Comparison of ENCODE assay signal across 8 mouse cellular contexts in the genomic region with DNA sequence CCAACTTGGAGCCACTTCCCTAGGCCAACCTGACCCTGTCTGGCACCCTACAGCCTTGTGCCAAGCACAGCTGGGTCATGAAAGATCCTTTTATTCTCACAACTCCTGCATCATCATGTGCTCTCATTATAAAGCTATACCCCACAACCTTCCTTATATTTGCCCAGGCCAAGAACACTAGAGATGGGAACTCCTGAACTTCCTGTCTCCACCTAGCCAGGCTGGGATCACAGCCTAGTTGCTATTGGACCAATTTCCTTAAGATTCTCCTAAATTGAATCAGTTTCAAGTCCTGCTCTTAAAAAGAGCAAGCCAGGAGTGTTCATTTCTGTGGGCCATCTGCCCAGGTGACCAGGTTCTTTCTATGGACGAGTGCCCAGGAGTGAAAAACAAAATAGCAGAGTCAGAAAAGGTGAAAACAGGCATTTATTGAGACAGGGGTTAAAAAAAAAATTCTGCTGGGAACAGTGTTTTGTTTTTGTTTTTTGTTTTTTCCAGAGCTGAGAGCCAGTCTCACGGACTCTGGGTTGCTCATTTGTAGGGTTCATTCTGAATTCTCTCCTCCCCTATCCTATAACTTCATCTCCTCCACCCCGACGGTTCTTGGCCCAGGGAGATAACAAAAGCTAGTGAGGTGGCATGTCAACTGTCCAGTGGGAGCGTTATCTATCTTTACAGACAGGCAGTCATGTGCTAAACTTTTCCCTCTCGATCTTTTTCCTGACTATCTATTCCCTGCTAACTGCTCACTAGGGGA. TPM values are rescaled to one million over a fixed set of nuclear protein-coding genes. Genes with fewer than 3 reads are reported as not detected.
A peak's percentile ranks its signal among the peaks of the same experiment; 100 is the strongest.
DNase-seq lines count a peak whose midpoint lies in the region; ATAC-seq and TF ChIP-seq lines count a peak whose summit lies in the region.

No protein-coding gene starts in this region.

- peak overlapping the region; percentile 93 for H3K27ac ChIP-seq in heart, embryonic 10.5 days
- H3K27ac ChIP-seq in CH12.LX (ENCODE audit: insufficient read depth, low read depth), result peak overlapping the region; percentile 2; the same call in 1 of the 2 replicates
- H3K27ac ChIP-seq in limb, embryonic 13.5 days, result peak overlapping the region; percentile 63; the same call in 1 of the 2 replicates
- peak overlapping the region; percentile 92 for H3K27ac ChIP-seq in neural tube, embryonic 15.5 days (replicated peaks)

- no peak for TF ChIP-seq CTCF in CH12.LX (conservative IDR thresholded peaks at IDR 0.05 in 1 of 2, IDR thresholded peaks at IDR 0.05 in 1 of 2; ENCODE audit: low read depth in 2 of 2, low read length in 2 of 2)

- dilution Hi-C loops in CH12.LX (cut with MboI; ENCODE audit: extremely low pct_ligation_motif_present, extremely low pct_unique_long_range_greater_than_20kb, low sequenced_read_pairs), result no loop called here

- no peaks in the 10 kb centered on the region for H3K36me3 ChIP-seq in heart, embryonic 10.5 days
- peaks cover 0 to 3% of the 10 kb centered on the region in 2 experiments for H3K36me3 ChIP-seq in CH12.LX (replicated peaks in 1 of 2; ENCODE audit: control insufficient read depth in 1 of 2, insufficient read depth in 1 of 2, low read length in 1 of 2)
- no peaks in the 10 kb centered on the region for H3K36me3 ChIP-seq in limb, embryonic 13.5 days
- no peaks in the 10 kb centered on the region for H3K36me3 ChIP-seq in neural tube, embryonic 15.5 days

- 7% methylated on average over 6 of the region's 6 CpGs for WGBS in heart, embryonic 10.5 days
- WGBS in limb, embryonic 13.5 days, result 14% methylated on average over 6 of the region's 6 CpGs
- 17% methylated on average over 6 of the region's 6 CpGs for WGBS in neural tube, embryonic 15.5 days

- no peak for TF ChIP-seq POLR2A in CH12.LX (IDR thresholded peaks at IDR 0.05; ENCODE audit: low read depth, low read length)

- H3K4me1 ChIP-seq in heart, embryonic 10.5 days, result peaks cover 29% of the 10 kb centered on the region
- peaks cover 0 to 35% of the 10 kb centered on the region in 2 experiments; a peak in 2 of 4 replicates for H3K4me1 ChIP-seq in CH12.LX (ENCODE audit: control insufficient read depth in 1 of 2, insufficient read depth in 2 of 2)
- H3K4me1 ChIP-seq in limb, embryonic 13.5 days, result peaks cover 23% of the 10 kb centered on the region
- peaks cover 27% of the 10 kb centered on the region for H3K4me1 ChIP-seq in neural tube, embryonic 15.5 days

- peaks cover 41% of the 10 kb centered on the region for H3K79me2 ChIP-seq in CH12.LX (replicated peaks; ENCODE audit: control insufficient read depth, extremely low read depth, insufficient read depth, poor library complexity, severe bottlenecking)

- no peak for TF ChIP-seq EP300 in CH12.LX (IDR thresholded peaks at IDR 0.05; ENCODE audit: low read length)

- no peak for TF ChIP-seq RAD21 in CH12.LX (IDR thresholded peaks at IDR 0.05; ENCODE audit: low read depth, low read length)

- H3K9ac ChIP-seq in CH12.LX (ENCODE audit: insufficient read depth, low read depth), result peak overlapping the region; percentile 88
- peak overlapping the region; percentile 95 for H3K9ac ChIP-seq in limb, embryonic 13.5 days
- peak overlapping the region; percentile 83 for H3K9ac ChIP-seq in neural tube, embryonic 15.5 days (replicated peaks)

- peak overlapping the region; percentile 85 for H3K4me2 ChIP-seq in CH12.LX (ENCODE audit: insufficient read depth, low read depth, poor library complexity, severe bottlenecking)
- peak overlapping the region; percentile 83 for H3K4me2 ChIP-seq in limb, embryonic 13.5 days (replicated peaks)
- H3K4me2 ChIP-seq in neural tube, embryonic 15.5 days, result peak overlapping the region; percentile 82

- DNase-seq in heart, embryonic 10.5 days (ENCODE audit: low spot score), result no peak
- no peak for DNase-seq in heart, postnatal 4 days
- DNase-seq in CH12.LX (ENCODE audit: extremely low read depth), result no peak
- DNase-seq in right cerebral cortex, postnatal 14 days, result no peak
- DNase-seq in right cerebral cortex, postnatal 25 days, result no peak

- in situ Hi-C loops in CH12.LX (cut with MboI; ENCODE audit: low pct_ligation_motif_present, low pct_unique_long_range_greater_than_20kb, low sequenced_read_pairs), result no loop called here

- H3K27me3 ChIP-seq in heart, embryonic 10.5 days (ENCODE audit: insufficient read depth, poor library complexity, severe bottlenecking), result no peaks in the 10 kb centered on the region
- H3K27me3 ChIP-seq in CH12.LX (replicated peaks), result no peaks in the 10 kb centered on the region
- H3K27me3 ChIP-seq in limb, embryonic 13.5 days, result no peaks in the 10 kb centered on the region
- no peaks in the 10 kb centered on the region for H3K27me3 ChIP-seq in neural tube, embryonic 15.5 days (replicated peaks)

- H3K9me3 ChIP-seq in heart, embryonic 10.5 days, result no peaks in the 10 kb centered on the region
- no peaks in the 10 kb centered on the region for H3K9me3 ChIP-seq in CH12.LX (replicated peaks; ENCODE audit: low read length)
- no peaks in the 10 kb centered on the region for H3K9me3 ChIP-seq in limb, embryonic 13.5 days
- no peaks in the 10 kb centered on the region for H3K9me3 ChIP-seq in neural tube, embryonic 15.5 days (replicated peaks)

- peak overlapping the region; percentile 93 for H3K4me3 ChIP-seq in heart, embryonic 10.5 days
- peak overlapping the region; percentile 58 to 87 (median 85) for H3K4me3 ChIP-seq in CH12.LX (replicated peaks in 1 of 3; ENCODE audit: low read depth in 2 of 3, low read length in 2 of 3, poor library complexity in 1 of 3)
- peak overlapping the region; percentile 90 for H3K4me3 ChIP-seq in limb, embryonic 13.5 days
- peak overlapping the region; percentile 58 for H3K4me3 ChIP-seq in neural tube, embryonic 15.5 days (replicated peaks)

- ATAC-seq in erythroblast, adult 5-6 weeks (replicated peaks; ENCODE audit: low FRiP score, poor library complexity, severe bottlenecking), result peak; percentile 79
- ATAC-seq in limb, embryonic 13.5 days (ENCODE audit: low FRiP score, low read depth), result no peak
- no peak for ATAC-seq in neural tube, embryonic 15.5 days (ENCODE audit: low FRiP score)

TF ChIP-seq in CH12.LX, 34 proteins besides CTCF, POLR2A, EP300 and RAD21:
- TF ChIP-seq ZNF384 (IDR thresholded peaks at IDR 0.05; ENCODE audit: low read depth, low read length) (no peak), SMC3 (IDR thresholded peaks at IDR 0.05; ENCODE audit: low read depth, low read length) (no peak), MEF2A (IDR thresholded peaks at IDR 0.05; ENCODE audit: borderline replicate concordance, low read depth, low read length) (no peak), CHD1 (IDR thresholded peaks at IDR 0.05; ENCODE audit: low read depth, low read length) (peak; percentile 83; the same call in 1 of the 2 replicates), BHLHE40 (IDR thresholded peaks at IDR 0.05; ENCODE audit: low read depth, low read length) (no peak), PAX5 (IDR thresholded peaks at IDR 0.05; ENCODE audit: low read length) (no peak), JUND (conservative IDR thresholded peaks at IDR 0.05; ENCODE audit: low read depth, low read length) (0 out of 2 replicates have a peak, but pooled peaks have one; percentile 5)

RNA-seq across cellular contexts. Expression of a gene that starts 0.8 kb away (rescaled TPM):
- 21.2 and 25.5 TPM in 2 replicates for polyA plus RNA-seq in heart, embryonic 10.5 days (2016; fragmentation: Nextera tagmentation; extraction: Ambion mirVana)
- 10 to 100 TPM; 19.4 to 23.5 TPM for total RNA-seq in heart, postnatal 4 days (2021)
- total RNA-seq in CH12.LX (2012; rRNA removed) (26.4 and 26.7 TPM in 2 replicates), CH12.LX (2014; rRNA removed) (19.3 and 20.1 TPM in 2 replicates)
- polyA plus RNA-seq in CH12.LX (2012; ENCODE audit: insufficient read length, low read depth), result 31.6 and 34.4 TPM in 2 replicates
- 15.7 and 43.2 TPM in 2 replicates for total RNA-seq in erythroblast, adult 5-6 weeks (2015; ENCODE audit: low replicate concordance)
- 40.7 and 47.1 TPM in 2 replicates for total RNA-seq in erythroblast, adult 5-6 weeks (2017; ENCODE audit: low replicate concordance)
- polyA plus RNA-seq in limb, embryonic 13.5 days (2015; fragmentation: Nextera tagmentation; extraction: Ambion mirVana), result 25.8 and 26.6 TPM in 2 replicates
- polyA plus RNA-seq in neural tube, embryonic 15.5 days (2015; fragmentation: Nextera tagmentation; extraction: Ambion mirVana), result 38.9 and 42.0 TPM in 2 replicates

RNA-seq across cellular contexts. Expression of a gene that starts 26.2 kb away (rescaled TPM):
- 4.4 and 4.8 TPM in 2 replicates for polyA plus RNA-seq in heart, embryonic 10.5 days (2016; fragmentation: Nextera tagmentation; extraction: Ambion mirVana)
- 1 to 10 TPM; 4.4 to 4.6 TPM for total RNA-seq in heart, postnatal 4 days (2021)
- 3.7 and 4.3 TPM in 2 replicates for total RNA-seq in CH12.LX (2012; rRNA removed)
- total RNA-seq in CH12.LX (2014; rRNA removed), result 2.8 and 3.3 TPM in 2 replicates
- 2.6 and 2.8 TPM in 2 replicates for polyA plus RNA-seq in CH12.LX (2012; ENCODE audit: insufficient read length, low read depth)
- total RNA-seq in erythroblast, adult 5-6 weeks (2015; ENCODE audit: low replicate concordance), result 0.96 and 2.3 TPM in 2 replicates
- total RNA-seq in erythroblast, adult 5-6 weeks (2017; ENCODE audit: low replicate concordance), result 1.3 and 2.0 TPM in 2 replicates
- polyA plus RNA-seq in limb, embryonic 13.5 days (2015; fragmentation: Nextera tagmentation; extraction: Ambion mirVana), result 6.7 and 7.0 TPM in 2 replicates
- polyA plus RNA-seq in neural tube, embryonic 15.5 days (2015; fragmentation: Nextera tagmentation; extraction: Ambion mirVana), result 14.9 and 16.4 TPM in 2 replicates

RNA-seq across cellular contexts. Expression of a gene that starts 46.0 kb away (rescaled TPM):
- 30.9 and 35.7 TPM in 2 replicates for polyA plus RNA-seq in heart, embryonic 10.5 days (2016; fragmentation: Nextera tagmentation; extraction: Ambion mirVana)
- 10 to 100 TPM; 39.1 to 40.9 TPM for total RNA-seq in heart, postnatal 4 days (2021)
- total RNA-seq in CH12.LX (2012; rRNA removed) (82.9 and 100 TPM in 2 replicates), CH12.LX (2014; rRNA removed) (72.1 and 77.6 TPM in 2 replicates)
- polyA plus RNA-seq in CH12.LX (2012; ENCODE audit: insufficient read length, low read depth), result 80.9 and 87.7 TPM in 2 replicates
- 11.1 and 21.5 TPM in 2 replicates for total RNA-seq in erythroblast, adult 5-6 weeks (2015; ENCODE audit: low replicate concordance)
- total RNA-seq in erythroblast, adult 5-6 weeks (2017; ENCODE audit: low replicate concordance), result 16.0 and 24.9 TPM in 2 replicates
- 34.7 and 35.0 TPM in 2 replicates for polyA plus RNA-seq in limb, embryonic 13.5 days (2015; fragmentation: Nextera tagmentation; extraction: Ambion mirVana)
- polyA plus RNA-seq in neural tube, embryonic 15.5 days (2015; fragmentation: Nextera tagmentation; extraction: Ambion mirVana), result 24.7 and 27.5 TPM in 2 replicates

Comparison
In these comparisons a context has a peak if more than half of its experiments do, and no peak if none do; other contexts are left out.
1. H3K27ac ChIP-seq: peak in every context shown above with its lines; median percentile 93 in heart, embryonic 10.5 days; 92 in neural tube, embryonic 15.5 days; 63 in limb, embryonic 13.5 days; 2 in CH12.LX.